Mouse (Mus musculus) neural tube, embryonic 15.5 days (tissue): ENCODE measurements around the gene Pmm1. TPM values are rescaled to one million over a fixed set of nuclear protein-coding genes. Genes with fewer than 3 reads are reported as not detected.

ENCODE experiments used
- ATAC-seq: fragments of 200-750 bp; cut with Nextera tagmentation; 2 replicates; pipeline ENCODE4 v1.8.0; 2017; ENCODE audit warnings: mild to moderate bottlenecking, moderate TSS enrichment, moderate library complexity; ENCODE audit not compliant: low FRiP score
- H3K27ac ChIP-seq: fragments of 300-500 bp; sonication (generic); replicated peaks from 2 replicates; pipeline ENCODE4 v1.5.1; 2015; ENCODE audit warnings: mild to moderate bottlenecking, inconsistent platforms
- H3K27me3 ChIP-seq: fragments of 300-500 bp; sonication (generic); replicated peaks from 2 replicates; pipeline ENCODE4 v1.6.1; 2015; ENCODE audit warnings: inconsistent platforms
- H3K36me3 ChIP-seq: fragments of 300-500 bp; sonication (generic); 2 replicates; pipeline ENCODE4 v1.6.1; 2015; ENCODE audit warnings: inconsistent platforms
- H3K4me1 ChIP-seq: fragments of 300-500 bp; sonication (generic); 2 replicates; pipeline ENCODE4 v1.6.1; 2015; ENCODE audit warnings: inconsistent platforms
- H3K4me2 ChIP-seq: fragments of 300-500 bp; sonication (generic); 2 replicates; pipeline ENCODE4 v1.6.1; 2015; ENCODE audit warnings: inconsistent platforms, mild to moderate bottlenecking, moderate library complexity
- H3K4me3 ChIP-seq: fragments of 300-500 bp; sonication (generic); replicated peaks from 2 replicates; pipeline ENCODE4 v1.5.1; 2015; ENCODE audit warnings: mild to moderate bottlenecking, inconsistent platforms
- H3K9ac ChIP-seq: fragments of 300-500 bp; sonication (generic); replicated peaks from 2 replicates; pipeline ENCODE4 v1.6.1; 2015; ENCODE audit warnings: mild to moderate bottlenecking, inconsistent platforms
- H3K9me3 ChIP-seq: fragments of 300-500 bp; sonication (generic); replicated peaks from 2 replicates; pipeline ENCODE4 v1.6.1; 2016; ENCODE audit warnings: inconsistent platforms
- WGBS: fragments of 180-500 bp; shearing (Covaris S2); methylation state at CpG from one replicate; pipeline ENCODE4 v1.1.7; 2015; ENCODE audit warnings: mixed read lengths; 5-methylcytosine and 5-hydroxymethylcytosine counted together
- polyA plus RNA-seq: library from polyadenylated mRNA; unstranded; fragments of >200 nt; fragmentation: Nextera tagmentation; extraction: Ambion mirVana; gene quantifications from 2 replicates; pipeline ENCODE4 v1.2.1, GENCODE M21; 2015

Pmm1 gene
- polyA plus RNA-seq, 1 experiment from 2014 or later: 111 TPM

GRCm38 (mm10) chr15:81938246-81938645, 22.5 kb downstream of the Pmm1 start:
- WGBS: 36% methylated on average over 2 of the region's 2 CpGs
- ATAC-seq: peak; percentile 23; the same call in 1 of the 2 replicates

GRCm38 (mm10) chr15:81937098-81937972, 23.4 kb downstream of the Pmm1 start:
- H3K4me1 ChIP-seq: peaks cover 49% of the 10 kb centered on the region
- H3K9ac ChIP-seq: peak overlapping the region; percentile 82
- H3K9me3 ChIP-seq: no peaks in the 10 kb centered on the region
- 4% methylated on average over 19 of the region's 19 CpGs for WGBS
- H3K36me3 ChIP-seq: 0 out of 2 replicates have a peak, but pooled peaks cover 3% of the 10 kb centered on the region
- H3K27me3 ChIP-seq: no peaks in the 10 kb centered on the region
- peak overlapping the region; percentile 69 for H3K4me3 ChIP-seq
- H3K27ac ChIP-seq: peak overlapping the region; percentile 95
- H3K4me2 ChIP-seq: peak overlapping the region; percentile 85
- ATAC-seq: peak; percentile 66

More at GRCm38 (mm10) chr15:81938246-81938645, 22.5 kb downstream of the Pmm1 start:
- H3K4me2 ChIP-seq: peak overlapping the region; percentile 85
- peak overlapping the region; percentile 69 for H3K4me3 ChIP-seq
- H3K9ac ChIP-seq: peak overlapping the region; percentile 82
- H3K4me1 ChIP-seq: peaks cover 46% of the 10 kb centered on the region
- 0 out of 2 replicates have a peak, but pooled peaks cover 3% of the 10 kb centered on the region for H3K36me3 ChIP-seq
- H3K27ac ChIP-seq: peak overlapping the region; percentile 95
- no peaks in the 10 kb centered on the region for H3K27me3 ChIP-seq
- H3K9me3 ChIP-seq: no peaks in the 10 kb centered on the region

GRCm38 (mm10) chr15:81936679-81937078, 24.1 kb downstream of the Pmm1 start, which contains the start of gene Csdc2:
Gene Csdc2 (plus strand): TSS chr15:81936759.
- WGBS: 0% methylated on average over 11 of the region's 12 CpGs
- 0 out of 2 replicates have a peak, but pooled peaks cover 3% of the 10 kb centered on the region for H3K36me3 ChIP-seq

GRCm38 (mm10) chr15:81935869-81936637, 24.7 kb downstream of the Pmm1 start:
- Histone ChIP-seq H3K4me3 (peak overlapping the region; percentile 69), H3K4me2 (peak overlapping the region; percentile 85), H3K36me3 (0 out of 2 replicates have a peak, but pooled peaks cover 3% of the 10 kb centered on the region), H3K4me1 (peaks cover 46% of the 10 kb centered on the region), H3K9me3 (no peaks in the 10 kb centered on the region), H3K27me3 (no peaks in the 10 kb centered on the region), H3K9ac (peak overlapping the region; percentile 82), H3K27ac (peak overlapping the region; percentile 95)
- WGBS: 55% methylated on average over 7 of the region's 7 CpGs
- peak; percentile 40 for ATAC-seq

More at GRCm38 (mm10) chr15:81936679-81937078, 24.1 kb downstream of the Pmm1 start, which contains the start of gene Csdc2:
- peaks cover 46% of the 10 kb centered on the region for H3K4me1 ChIP-seq
- peak within 1 kb of the TSS; percentile 69 for H3K4me3 ChIP-seq
- H3K9ac ChIP-seq: peak within 1 kb of the TSS; percentile 82
- H3K27me3 ChIP-seq: no peaks in the 10 kb centered on the region
- H3K9me3 ChIP-seq: no peaks in the 10 kb centered on the region
- H3K4me2 ChIP-seq: peak within 1 kb of the TSS; percentile 85
- peak; percentile 83 for ATAC-seq
- H3K27ac ChIP-seq: peak within 1 kb of the TSS; percentile 95

- H3K9ac ChIP-seq: no peak overlapping the region
- no peak for ATAC-seq
- WGBS: 91% methylated on average over 1 of the region's 1 CpGs
- H3K4me2 ChIP-seq: no peak overlapping the region
- H3K9me3 ChIP-seq: no peaks in the 10 kb centered on the region
- H3K27me3 ChIP-seq: no peaks in the 10 kb centered on the region
- H3K4me1 ChIP-seq: peaks cover 39% of the 10 kb centered on the region
- H3K36me3 ChIP-seq: no peaks in the 10 kb centered on the region
- H3K4me3 ChIP-seq: no peak overlapping the region
- H3K27ac ChIP-seq: no peak overlapping the region
Measured at GRCm38 (mm10) chr15:81933986-81934385, 26.7 kb downstream of the Pmm1 start.

GRCm38 (mm10) chr15:81932951-81933470, 27.7 kb downstream of the Pmm1 start:
- Histone ChIP-seq H3K4me2 (peak overlapping the region; percentile 11; the same call in 1 of the 2 replicates), H3K9me3 (no peaks in the 10 kb centered on the region), H3K36me3 (no peaks in the 10 kb centered on the region), H3K4me1 (peaks cover 29% of the 10 kb centered on the region), H3K27ac (0 out of 2 replicates have a peak overlapping the region, but pooled peaks have one; percentile 0), H3K27me3 (no peaks in the 10 kb centered on the region), H3K9ac (no peak overlapping the region), H3K4me3 (no peak overlapping the region)
- WGBS: 29% methylated on average over 12 of the region's 12 CpGs
- no peak for ATAC-seq

- no peak for ATAC-seq
- 32% methylated on average over 11 of the region's 11 CpGs for WGBS
- no peak overlapping the region for H3K4me3 ChIP-seq
- no peak overlapping the region for H3K4me2 ChIP-seq
- peaks cover 40% of the 10 kb centered on the region for H3K4me1 ChIP-seq
- H3K36me3 ChIP-seq: no peaks in the 10 kb centered on the region; the same call in 1 of the 2 replicates
- H3K27me3 ChIP-seq: no peaks in the 10 kb centered on the region
- H3K9ac ChIP-seq: no peak overlapping the region
- H3K27ac ChIP-seq: peak overlapping the region; percentile 49; the same call in 1 of the 2 replicates
- no peaks in the 10 kb centered on the region for H3K9me3 ChIP-seq
Measured at GRCm38 (mm10) chr15:81928277-81928676, 32.5 kb downstream of the Pmm1 start.

- no peaks in the 10 kb centered on the region for H3K27me3 ChIP-seq
- H3K4me1 ChIP-seq: peaks cover 39% of the 10 kb centered on the region
- peak overlapping the region; percentile 63 for H3K27ac ChIP-seq
- no peak overlapping the region for H3K9ac ChIP-seq
- ATAC-seq: no peak
- H3K9me3 ChIP-seq: no peaks in the 10 kb centered on the region
- H3K36me3 ChIP-seq: no peaks in the 10 kb centered on the region; the same call in 1 of the 2 replicates
- H3K4me2 ChIP-seq: no peak overlapping the region
- 40% methylated on average over 4 of the region's 4 CpGs for WGBS
- no peak overlapping the region for H3K4me3 ChIP-seq
Measured at GRCm38 (mm10) chr15:81927741-81928140, 33.0 kb downstream of the Pmm1 start.

GRCm38 (mm10) chr15:81926446-81926822, 34.3 kb downstream of the Pmm1 start:
- H3K4me3 ChIP-seq: peak overlapping the region; percentile 78
- ATAC-seq: peak; percentile 43
- no peaks in the 10 kb centered on the region for H3K27me3 ChIP-seq

GRCm38 (mm10) chr15:81925760-81926445, 34.8 kb downstream of the Pmm1 start, which contains the start of gene Polr3h:
Gene Polr3h (minus strand): TSS chr15:81926240.
- peak within 1 kb of the TSS; percentile 78 for H3K4me3 ChIP-seq
- H3K4me1 ChIP-seq: peaks cover 52% of the 10 kb centered on the region
- H3K9me3 ChIP-seq: no peaks in the 10 kb centered on the region
- peak within 1 kb of the TSS; percentile 70 for H3K9ac ChIP-seq
- no peaks in the 10 kb centered on the region; the same call in 1 of the 2 replicates for H3K36me3 ChIP-seq
- ATAC-seq: peak; percentile 95
- H3K27ac ChIP-seq: peak within 1 kb of the TSS; percentile 89
- H3K27me3 ChIP-seq: no peaks in the 10 kb centered on the region
- H3K4me2 ChIP-seq: peak within 1 kb of the TSS; percentile 94
- WGBS: under 1% methylated on average over 53 of the region's 54 CpGs

More at GRCm38 (mm10) chr15:81926446-81926822, 34.3 kb downstream of the Pmm1 start:
- peak overlapping the region; percentile 94 for H3K4me2 ChIP-seq
- H3K9me3 ChIP-seq: no peaks in the 10 kb centered on the region
- H3K4me1 ChIP-seq: peaks cover 48% of the 10 kb centered on the region
- peak overlapping the region; percentile 89 for H3K27ac ChIP-seq
- H3K36me3 ChIP-seq: no peaks in the 10 kb centered on the region; the same call in 1 of the 2 replicates
- no peak overlapping the region for H3K9ac ChIP-seq
- WGBS: 24% methylated on average over 9 of the region's 9 CpGs
